Mouse (Mus musculus) erythroblast, embryonic 14.5 days (primary cell): ENCODE data around the gene Tbata.

Experiments
- GATA1 ChIP-seq: IDR thresholded peaks from 2 replicates; pipeline ENCODE4 v1.6.1; 2012; ENCODE audit warnings: low read length, inconsistent platforms, mixed read lengths
- TAL1 ChIP-seq: IDR thresholded peaks from 3 replicates; pipeline ENCODE4 v1.6.1; 2012; ENCODE audit warnings: low read length, inconsistent platforms, mixed read lengths

DNA sequence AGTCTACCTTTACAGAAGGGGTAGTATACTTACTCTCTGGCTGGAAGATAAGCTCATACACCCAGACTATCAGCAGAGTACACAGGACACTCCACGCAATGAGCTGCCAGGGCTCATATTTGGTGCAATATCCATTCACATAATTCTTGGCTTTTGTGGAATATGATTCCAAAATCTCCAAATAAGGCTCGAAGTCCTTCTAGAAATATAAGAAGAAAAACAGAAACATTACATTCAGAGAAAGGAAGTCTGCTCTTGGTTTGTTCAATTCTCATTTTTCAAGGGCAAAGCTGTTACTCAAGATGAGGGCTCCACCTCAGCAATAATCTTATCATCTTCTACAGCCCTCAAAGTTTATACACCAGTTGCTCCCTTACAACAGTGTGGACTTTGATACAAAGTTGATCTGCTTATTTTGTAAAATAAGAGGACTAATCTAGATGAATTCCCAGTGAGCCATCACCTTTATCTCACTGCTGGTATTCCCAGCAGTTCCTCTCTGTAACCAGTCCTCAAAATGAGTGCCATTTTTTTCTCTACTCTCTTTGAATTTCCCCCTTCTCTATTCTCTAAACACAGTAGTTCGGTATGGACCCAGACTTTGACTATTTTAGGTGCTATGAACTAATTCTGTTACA, 48.4 kb upstream of the Tbata start:
- TF ChIP-seq GATA1: peak; percentile 55
- peak; percentile 43; the same call in 1 of the 3 replicates for TF ChIP-seq TAL1
